Mouse (Mus musculus) cerebellum, adult 2 months (tissue): ENCODE data around the gene Afap1l2.

Experiments used
- CTCF ChIP-seq: fragments of 200-500 bp; IDR thresholded peaks from 2 replicates; pipeline ENCODE4 v1.5.1; 2011; ENCODE audit warnings: low read depth, mild to moderate bottlenecking, control low read depth, low read length, moderate library complexity, borderline replicate concordance; ENCODE audit not compliant: insufficient read depth
- POLR2A ChIP-seq: fragments of 200-500 bp; IDR thresholded peaks from 2 replicates; pipeline ENCODE4 v1.6.1; 2011; ENCODE audit warnings: low read length, control low read depth, borderline replicate concordance; ENCODE audit not compliant: insufficient read depth

GRCm38 (mm10) chr19:56888654-56889053 lies 119.4 kb downstream of the Afap1l2 start:
- no peak for TF ChIP-seq POLR2A
- no peak for TF ChIP-seq CTCF
